Comparison of ENCODE assay signal across 8 mouse cellular contexts in the genomic region with DNA sequence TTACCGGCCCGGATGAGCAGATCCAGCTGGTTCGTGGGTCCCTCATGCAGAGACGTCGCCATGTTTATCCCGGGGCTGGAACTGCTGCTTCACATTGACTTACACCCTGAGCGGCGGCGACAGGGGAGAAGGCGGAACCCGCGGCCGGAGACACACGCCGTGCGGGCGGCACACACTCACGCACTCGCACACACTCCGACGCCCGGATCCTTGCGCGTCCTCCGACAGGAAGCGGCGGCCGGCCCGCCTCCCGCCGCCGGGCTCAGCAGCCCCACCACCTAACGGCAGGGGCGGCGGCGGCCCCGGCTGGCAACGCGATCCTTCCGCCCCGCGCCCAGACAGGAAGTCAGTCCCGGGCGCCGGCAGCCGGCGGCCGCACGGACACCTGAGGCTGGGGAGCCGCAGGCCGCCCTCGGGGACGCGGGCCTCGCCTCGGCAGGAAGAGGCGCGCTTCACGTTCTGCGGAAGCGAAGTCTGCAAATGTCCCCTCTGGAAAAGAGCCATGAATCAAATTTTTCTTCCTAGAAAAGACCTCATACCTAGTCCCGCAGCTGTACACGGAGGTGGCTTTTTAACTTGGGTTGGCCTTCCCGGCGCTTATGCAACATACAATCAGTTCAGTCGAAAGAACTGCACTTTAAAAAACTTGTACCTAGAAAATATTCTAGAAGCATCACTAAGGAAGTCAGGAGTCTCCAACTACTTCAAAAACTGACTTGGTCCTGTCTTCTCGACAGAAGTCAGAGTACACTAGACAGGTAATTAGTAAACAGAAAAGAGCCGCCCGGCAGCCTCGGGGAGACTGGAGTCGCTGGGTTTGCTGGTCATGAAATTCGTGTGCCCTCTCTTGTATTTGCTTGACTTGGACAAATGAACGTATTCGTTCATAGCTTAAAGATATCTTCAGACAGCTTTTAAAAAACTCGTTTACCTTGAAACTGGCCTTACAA. TPM values are rescaled to one million over a fixed set of nuclear protein-coding genes. Genes with fewer than 3 reads are reported as not detected.
DNase-seq lines count a peak whose midpoint lies in the region; ATAC-seq and TF ChIP-seq lines count a peak whose summit lies in the region.

No protein-coding gene starts in this region.

- peak overlapping the region; percentile 98 for H3K27ac ChIP-seq in bone marrow macrophage, adult 2 months (ENCODE audit: insufficient read depth, low read depth, low read length)
- H3K27ac ChIP-seq in embryonic fibroblast, embryonic 13.5 days (ENCODE audit: insufficient read depth, low read length), result peak overlapping the region; percentile 91
- peak overlapping the region; percentile 100 for H3K27ac ChIP-seq in heart, embryonic 10.5 days
- peak overlapping the region; percentile 99 for H3K27ac ChIP-seq in kidney, embryonic 15.5 days
- H3K27ac ChIP-seq in limb, embryonic 15.5 days, result peak overlapping the region; percentile 99
- H3K27ac ChIP-seq in midbrain, postnatal 0 days (ENCODE audit: low read depth, low read length), result peak overlapping the region; percentile 95

- no peak for TF ChIP-seq CTCF in bone marrow macrophage, adult 2 months (IDR thresholded peaks at IDR 0.05; ENCODE audit: low read depth, low read length)
- no peak for TF ChIP-seq CTCF in embryonic fibroblast, embryonic 13.5 days (IDR thresholded peaks at IDR 0.05; ENCODE audit: borderline replicate concordance, insufficient read depth, low read length)
- no peak for TF ChIP-seq CTCF in midbrain, postnatal 0 days (IDR thresholded peaks at IDR 0.05)

- no peak for TF ChIP-seq POLR2A in bone marrow macrophage, adult 2 months (IDR thresholded peaks at IDR 0.05; ENCODE audit: borderline replicate concordance, low read depth, low read length)
- peak; percentile 69 for TF ChIP-seq POLR2A in embryonic fibroblast, embryonic 13.5 days (IDR thresholded peaks at IDR 0.05; ENCODE audit: low read depth, low read length)

- peak overlapping the region; percentile 72 for H3K4me3 ChIP-seq in bone marrow macrophage, adult 2 months (ENCODE audit: insufficient read depth, low read length)
- H3K4me3 ChIP-seq in embryonic fibroblast, embryonic 13.5 days (ENCODE audit: insufficient read depth, low read length), result peak overlapping the region; percentile 81
- H3K4me3 ChIP-seq in heart, embryonic 10.5 days, result peak overlapping the region; percentile 98
- peak overlapping the region; percentile 81 for H3K4me3 ChIP-seq in kidney, embryonic 15.5 days (replicated peaks)
- H3K4me3 ChIP-seq in limb, embryonic 15.5 days, result peak overlapping the region; percentile 96
- peak overlapping the region; percentile 99 for H3K4me3 ChIP-seq in midbrain, postnatal 0 days (ENCODE audit: low read depth, low read length)

- peaks cover 12% of the 10 kb centered on the region for H3K4me1 ChIP-seq in bone marrow macrophage, adult 2 months (ENCODE audit: control insufficient read depth, insufficient read depth, low read length)
- peaks cover 4% of the 10 kb centered on the region; the same call in 1 of the 2 replicates for H3K4me1 ChIP-seq in embryonic fibroblast, embryonic 13.5 days (ENCODE audit: control insufficient read depth, insufficient read depth, low read length)
- peaks cover 14% of the 10 kb centered on the region for H3K4me1 ChIP-seq in heart, embryonic 10.5 days
- peaks cover 11% of the 10 kb centered on the region for H3K4me1 ChIP-seq in kidney, embryonic 15.5 days
- H3K4me1 ChIP-seq in limb, embryonic 15.5 days, result peaks cover 11% of the 10 kb centered on the region; the same call in 1 of the 2 replicates
- 0 out of 2 replicates have a peak, but pooled peaks cover 3% of the 10 kb centered on the region for H3K4me1 ChIP-seq in midbrain, postnatal 0 days (ENCODE audit: insufficient read depth, low read length)

- ATAC-seq in kidney, embryonic 15.5 days (replicated peaks; ENCODE audit: low FRiP score), result peak; percentile 62
- ATAC-seq in limb, embryonic 15.5 days (ENCODE audit: insufficient number of reproducible peaks, low FRiP score, low TSS enrichment, low read depth), result peak; percentile 74
- peak; percentile 68 for ATAC-seq in midbrain, postnatal 0 days (ENCODE audit: low FRiP score)

- H3K9me3 ChIP-seq in heart, embryonic 10.5 days, result no peaks in the 10 kb centered on the region
- H3K9me3 ChIP-seq in kidney, embryonic 15.5 days (replicated peaks), result no peaks in the 10 kb centered on the region
- no peaks in the 10 kb centered on the region for H3K9me3 ChIP-seq in limb, embryonic 15.5 days
- H3K9me3 ChIP-seq in midbrain, postnatal 0 days (ENCODE audit: low read length), result no peaks in the 10 kb centered on the region

- no peaks in the 10 kb centered on the region for H3K27me3 ChIP-seq in heart, embryonic 10.5 days (ENCODE audit: insufficient read depth, poor library complexity, severe bottlenecking)
- no peaks in the 10 kb centered on the region for H3K27me3 ChIP-seq in kidney, embryonic 15.5 days
- H3K27me3 ChIP-seq in limb, embryonic 15.5 days, result no peaks in the 10 kb centered on the region
- H3K27me3 ChIP-seq in midbrain, postnatal 0 days (ENCODE audit: insufficient read depth, low read length), result no peaks in the 10 kb centered on the region

- peak overlapping the region; percentile 97 for H3K9ac ChIP-seq in kidney, embryonic 15.5 days
- H3K9ac ChIP-seq in limb, embryonic 15.5 days, result peak overlapping the region; percentile 95
- H3K9ac ChIP-seq in midbrain, postnatal 0 days (replicated peaks; ENCODE audit: low read length, poor library complexity, severe bottlenecking), result peak overlapping the region; percentile 80

- peak; percentile 85 to 87 for DNase-seq in B cell, adult 2 months
- peak; percentile 94 for DNase-seq in heart, embryonic 10.5 days (ENCODE audit: low spot score)
- peak; percentile 86 for DNase-seq in midbrain, postnatal 0 days (ENCODE audit: low spot score)
- peak; percentile 76 to 85 for DNase-seq in spleen, postnatal 10 days (ENCODE audit: low spot score in 2 of 2)

- peak overlapping the region; percentile 76 for H3K4me2 ChIP-seq in kidney, embryonic 15.5 days
- peak overlapping the region; percentile 56 for H3K4me2 ChIP-seq in limb, embryonic 15.5 days
- peak overlapping the region; percentile 68 for H3K4me2 ChIP-seq in midbrain, postnatal 0 days (ENCODE audit: low read depth, low read length, poor library complexity, severe bottlenecking)

- WGBS in heart, embryonic 10.5 days, result under 1% methylated on average over 75 of the region's 75 CpGs
- WGBS in kidney, embryonic 15.5 days, result under 1% methylated on average over 75 of the region's 75 CpGs
- WGBS in limb, embryonic 15.5 days, result under 1% methylated on average over 73 of the region's 75 CpGs
- WGBS in midbrain, postnatal 0 days, result under 1% methylated on average over 68 of the region's 75 CpGs

- H3K36me3 ChIP-seq in heart, embryonic 10.5 days, result 0 out of 2 replicates have a peak, but pooled peaks cover 2% of the 10 kb centered on the region
- H3K36me3 ChIP-seq in kidney, embryonic 15.5 days, result no peaks in the 10 kb centered on the region
- no peaks in the 10 kb centered on the region for H3K36me3 ChIP-seq in limb, embryonic 15.5 days
- no peaks in the 10 kb centered on the region for H3K36me3 ChIP-seq in midbrain, postnatal 0 days (ENCODE audit: insufficient read depth, low read length)

RNA-seq across cellular contexts. Expression of a gene that starts 53.2 kb away (rescaled TPM):
- 8.3 and 9.2 TPM in 2 replicates for polyA plus RNA-seq in bone marrow macrophage, adult 2 months (2012; ENCODE audit: insufficient read depth, insufficient read length, missing spikeins)
- polyA plus RNA-seq in embryonic fibroblast, embryonic 13.5 days (2011; ENCODE audit: insufficient read length, low read depth, missing spikeins), result 17.3 and 25.5 TPM in 2 replicates
- polyA plus RNA-seq in heart, embryonic 10.5 days (2016; fragmentation: Nextera tagmentation; extraction: Ambion mirVana), result 10.7 and 13.7 TPM in 2 replicates
- 8.5 and 8.8 TPM in 2 replicates for polyA plus RNA-seq in kidney, embryonic 15.5 days (2015; fragmentation: Nextera tagmentation; extraction: Ambion mirVana)
- polyA plus RNA-seq in limb, embryonic 15.5 days (2015; fragmentation: Nextera tagmentation; extraction: Ambion mirVana), result 7.6 and 8.7 TPM in 2 replicates
- total RNA-seq in midbrain, postnatal 0 days (2014; rRNA removed), result 50.0 and 51.7 TPM in 2 replicates
- polyA plus RNA-seq in midbrain, postnatal 0 days (2015; fragmentation: Nextera tagmentation; extraction: Ambion mirVana), result 36.1 and 36.7 TPM in 2 replicates

Comparison
In these comparisons a context has a peak if more than half of its experiments do, and no peak if none do; other contexts are left out.
1. Peak in every context shown above with its lines: DNase-seq, ATAC-seq, H3K4me3 ChIP-seq and H3K27ac ChIP-seq.